Mouse (Mus musculus) testis, adult 2 months (tissue): ENCODE results near the gene Nup62cl. TPM values are rescaled to one million over a fixed set of nuclear protein-coding genes. Genes with fewer than 3 reads are reported as not detected.

Experiments
- H3K27ac ChIP-seq: fragments of 200-500 bp; 2 replicates; pipeline ENCODE4 v1.5.1; 2012; ENCODE audit warnings: low read depth, low read length; ENCODE audit not compliant: control insufficient read depth, insufficient read depth
- H3K27me3 ChIP-seq: fragments of 200-500 bp; 2 replicates; pipeline ENCODE4 v1.6.1; 2012; ENCODE audit warnings: mild to moderate bottlenecking, low read length, moderate library complexity; ENCODE audit not compliant: control insufficient read depth, insufficient read depth
- H3K36me3 ChIP-seq: fragments of 200-500 bp; 2 replicates; pipeline ENCODE4 v1.6.1; 2012; ENCODE audit warnings: mild to moderate bottlenecking, low read length; ENCODE audit not compliant: control insufficient read depth, insufficient read depth
- H3K4me1 ChIP-seq: fragments of 200-500 bp; 2 replicates; pipeline ENCODE4 v1.6.1; 2012; ENCODE audit warnings: low read length; ENCODE audit not compliant: control insufficient read depth, insufficient read depth
- H3K4me3 ChIP-seq: fragments of 200-500 bp; 2 replicates; pipeline ENCODE4 v1.5.1; 2012; ENCODE audit warnings: low read depth, mild to moderate bottlenecking, low read length, moderate library complexity, mixed read lengths; ENCODE audit not compliant: control insufficient read depth
- CTCF ChIP-seq: fragments of 200-500 bp; IDR thresholded peaks from 2 replicates; pipeline ENCODE4 v1.5.1; 2012; ENCODE audit warnings: low read depth, mild to moderate bottlenecking, inconsistent platforms, low read length, moderate library complexity; ENCODE audit not compliant: control insufficient read depth, insufficient read depth, insufficient replicate concordance
- polyA plus RNA-seq: library from polyadenylated mRNA; depleted of rRNA; stranded (reverse); fragments of >200 nt; gene quantifications from 2 replicates; pipeline ENCODE4 v1.2.3, GENCODE M21; 2012; rRNA removed

Gene Nup62cl
- polyA plus RNA-seq, 1 experiment: 93.6 TPM

DNA sequence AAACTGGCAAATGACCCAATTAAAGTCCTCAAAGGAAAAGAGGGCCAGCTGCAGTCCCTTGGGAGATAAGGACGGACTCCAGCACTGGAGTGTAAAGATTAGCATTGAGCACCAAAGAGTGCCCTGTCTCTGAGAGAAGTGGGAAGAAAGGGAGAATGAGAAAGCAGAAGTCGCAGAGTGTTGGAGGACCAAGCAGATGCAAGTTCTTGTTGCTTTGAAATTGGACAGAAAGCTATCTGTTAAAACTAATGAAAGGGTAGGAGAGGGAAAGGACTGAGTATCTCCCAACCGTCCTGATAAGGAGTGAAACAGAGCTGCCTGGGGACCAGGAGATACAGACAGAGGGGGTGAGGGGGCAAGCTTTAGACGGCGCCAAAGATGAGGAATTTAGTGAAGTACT lies 80.4 kb downstream of the Nup62cl start:
- TF ChIP-seq CTCF: no peak
- Histone ChIP-seq H3K36me3 (no peaks in the 10 kb centered on the region), H3K27ac (no peak overlapping the region), H3K4me3 (no peak overlapping the region), H3K4me1 (no peaks in the 10 kb centered on the region), H3K27me3 (no peaks in the 10 kb centered on the region)

Other genes with a start within 250 kb of the Nup62cl start
- 1.1 and 1.4 TPM in 2 replicates for gene Morc4, start 191.0 kb downstream of the Nup62cl start, polyA plus RNA-seq
- 0.17 and 0.35 TPM in 2 replicates for gene Rbm41, start 64.1 kb downstream of the Nup62cl start, polyA plus RNA-seq
- gene Pih1h3b, start 167 bp upstream of the Nup62cl start, polyA plus RNA-seq: 0.28 and 0.30 TPM in 2 replicates